Mouse (Mus musculus) E14TG2a.4 (cell line): Measurements from ENCODE around the gene Smgc.
"Not testable (repeated sequence)": the region's sequence is repeated elsewhere in the genome, so short reads cannot be mapped to it uniquely, and the experiment has no call there.

ENCODE experiments used
- CTCF ChIP-seq: conservative IDR thresholded peaks from 2 replicates; pipeline ENCODE4 v1.5.1; 2014; ENCODE audit warnings: low read length
- NANOG ChIP-seq: IDR thresholded peaks from 2 replicates; pipeline ENCODE4 v1.6.1; 2014; ENCODE audit warnings: borderline replicate concordance, low read length, mixed read lengths
- POU5F1 ChIP-seq: IDR thresholded peaks from 2 replicates; pipeline ENCODE4 v1.6.1; 2014; ENCODE audit warnings: low read length, borderline replicate concordance

DNA sequence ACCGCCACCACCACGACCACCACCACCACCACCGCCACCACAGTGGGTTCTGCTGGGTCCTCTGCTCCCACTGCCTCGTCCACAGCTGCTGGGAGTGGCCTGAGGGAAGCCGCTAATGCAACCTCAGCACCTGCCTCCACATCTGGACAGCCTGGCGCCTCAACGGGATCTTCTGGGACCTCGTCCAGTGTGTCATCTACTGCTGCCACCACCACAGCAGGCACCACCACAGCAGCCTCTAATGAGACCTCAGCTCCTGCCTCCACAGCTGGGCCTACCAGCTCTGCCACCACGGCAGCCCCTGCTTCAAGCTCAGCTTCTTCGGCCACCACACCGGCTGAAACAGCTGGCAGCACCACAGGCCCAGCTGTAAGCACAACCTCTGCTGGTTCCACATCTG, 69.0 kb downstream of the Smgc start:
- TF ChIP-seq CTCF, NANOG, POU5F1: not testable (repeated sequence)
